Mouse (Mus musculus) T-cell, adult 66 days (primary cell): ENCODE measurements around the gene Rps27. TPM values are rescaled to one million over a fixed set of nuclear protein-coding genes. Genes with fewer than 3 reads are reported as not detected.

Experiments
- total RNA-seq, 2 experiments: library from RNA; stranded (reverse); gene quantifications; 3 replicates in 1 of 2; 4 replicates in 1 of 2; pipeline ENCODE4 v1.2.4; 2023

Rps27 gene
- over 10,000 TPM; 10,955 to 11,849 TPM for total RNA-seq

DNA sequence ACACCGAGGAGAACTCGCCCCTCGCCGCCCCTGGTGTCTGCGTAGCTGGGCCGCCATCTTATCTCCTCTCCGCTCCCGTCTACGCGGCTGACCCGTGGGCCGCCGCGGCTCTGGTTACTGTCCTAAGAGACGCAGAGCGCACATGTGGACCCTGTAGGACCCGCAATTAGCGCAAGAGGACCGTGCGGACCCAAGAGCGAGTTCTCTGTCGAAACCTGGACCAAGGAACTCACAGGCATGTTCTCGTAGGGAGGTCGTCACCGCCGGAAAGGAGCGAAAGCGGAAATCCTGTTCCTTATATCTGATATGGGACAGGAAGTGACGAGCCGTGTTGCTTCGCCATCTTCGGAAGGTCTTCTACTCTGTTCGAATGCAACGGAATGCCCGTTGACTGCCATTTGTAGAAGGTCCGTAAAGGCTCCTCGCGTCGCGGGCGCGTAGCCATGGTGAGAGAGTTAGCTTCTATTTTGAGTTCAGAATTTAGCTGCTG lies at the start of gene Rps27, which contains the start of gene Rab13:
TSS of gene Rps27 (minus strand) at position 275 of the 490 bp plus-strand sequence.
TSS of gene Rab13 (plus strand) at position 319 of the 490 bp plus-strand sequence.

DNA sequence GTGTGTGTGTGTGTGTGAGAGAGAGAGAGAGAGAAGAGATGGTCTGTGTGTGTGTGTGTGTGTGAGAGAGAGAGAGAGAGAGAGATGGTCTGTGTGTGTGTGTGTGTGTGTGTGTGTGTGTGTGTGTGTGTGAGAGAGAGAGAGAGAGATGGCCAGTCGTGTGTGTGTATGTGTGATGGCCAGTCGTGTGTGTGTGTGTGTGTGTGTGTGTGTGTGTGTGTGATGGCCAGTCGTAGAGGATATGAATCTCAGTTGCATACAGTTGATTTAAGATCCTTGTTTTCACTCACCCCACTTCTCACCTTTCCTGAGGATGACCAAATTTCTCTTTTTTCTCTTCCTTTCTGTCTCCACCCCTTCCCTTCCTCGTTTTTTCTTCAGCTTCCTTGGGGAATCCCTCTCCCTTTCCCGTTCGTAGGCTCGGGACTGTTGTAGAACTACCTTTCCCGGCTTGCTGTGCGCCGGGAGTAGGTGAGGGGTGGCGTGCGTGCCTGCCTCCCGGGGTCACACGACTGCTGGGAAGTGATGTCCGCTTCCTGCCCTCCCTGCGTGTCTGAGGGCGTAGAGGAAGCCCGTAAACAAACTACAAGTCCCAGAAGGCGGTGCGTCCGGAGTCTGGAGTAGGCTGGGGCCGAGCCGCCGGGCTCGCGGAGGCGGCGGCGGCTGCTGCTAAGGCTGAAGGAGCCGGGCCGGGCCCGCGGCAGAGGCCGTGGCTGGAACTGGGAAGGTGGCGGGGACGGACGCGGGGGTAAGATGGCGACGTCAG lies 40.4 kb upstream of the Rps27 start, which contains the start of gene Crtc2:
TSS of gene Crtc2 (plus strand) at position 511 of the 766 bp plus-strand sequence.

DNA sequence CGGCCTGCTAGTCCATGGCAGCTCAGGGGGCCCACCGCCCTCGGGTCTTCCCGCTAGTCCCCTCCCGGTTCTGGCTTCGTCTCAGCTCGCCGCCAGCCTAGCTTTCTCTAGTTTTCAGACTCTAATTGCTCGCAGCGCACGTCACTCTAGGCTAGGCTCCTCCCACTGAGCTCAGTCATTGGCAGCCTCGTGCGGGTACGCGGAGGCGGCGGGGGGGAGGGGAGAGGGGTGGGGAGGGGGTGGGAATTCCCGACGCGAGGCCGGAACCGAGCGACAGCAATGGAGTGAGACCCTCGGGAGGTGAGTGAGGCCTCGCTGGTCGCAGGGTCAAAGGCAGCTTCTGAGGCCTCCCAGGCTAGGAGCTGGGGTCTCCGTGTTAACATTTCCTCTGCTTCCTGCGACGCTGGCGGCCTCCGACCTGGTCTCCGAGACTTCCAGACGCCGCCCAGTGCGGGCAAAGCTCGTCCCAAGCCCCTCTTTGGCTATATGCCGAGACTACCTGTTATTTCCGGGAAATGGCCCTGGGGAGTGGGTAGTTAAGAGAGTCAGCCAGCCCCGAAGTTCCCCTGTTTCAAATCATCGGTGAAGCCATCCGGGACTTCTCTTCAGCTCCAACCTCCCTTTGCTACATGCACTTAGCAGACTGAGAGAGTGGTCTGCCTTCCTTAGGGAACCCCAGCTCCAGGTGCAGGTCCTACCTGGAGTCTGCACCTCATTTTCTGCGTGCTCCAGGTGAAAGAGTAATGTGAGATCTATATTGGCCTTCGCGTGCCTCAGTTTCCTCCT lies 34.7 kb upstream of the Rps27 start, which contains the start of gene Slc39a1:
TSS of gene Slc39a1 (plus strand) at position 213 of the 786 bp plus-strand sequence.

DNA sequence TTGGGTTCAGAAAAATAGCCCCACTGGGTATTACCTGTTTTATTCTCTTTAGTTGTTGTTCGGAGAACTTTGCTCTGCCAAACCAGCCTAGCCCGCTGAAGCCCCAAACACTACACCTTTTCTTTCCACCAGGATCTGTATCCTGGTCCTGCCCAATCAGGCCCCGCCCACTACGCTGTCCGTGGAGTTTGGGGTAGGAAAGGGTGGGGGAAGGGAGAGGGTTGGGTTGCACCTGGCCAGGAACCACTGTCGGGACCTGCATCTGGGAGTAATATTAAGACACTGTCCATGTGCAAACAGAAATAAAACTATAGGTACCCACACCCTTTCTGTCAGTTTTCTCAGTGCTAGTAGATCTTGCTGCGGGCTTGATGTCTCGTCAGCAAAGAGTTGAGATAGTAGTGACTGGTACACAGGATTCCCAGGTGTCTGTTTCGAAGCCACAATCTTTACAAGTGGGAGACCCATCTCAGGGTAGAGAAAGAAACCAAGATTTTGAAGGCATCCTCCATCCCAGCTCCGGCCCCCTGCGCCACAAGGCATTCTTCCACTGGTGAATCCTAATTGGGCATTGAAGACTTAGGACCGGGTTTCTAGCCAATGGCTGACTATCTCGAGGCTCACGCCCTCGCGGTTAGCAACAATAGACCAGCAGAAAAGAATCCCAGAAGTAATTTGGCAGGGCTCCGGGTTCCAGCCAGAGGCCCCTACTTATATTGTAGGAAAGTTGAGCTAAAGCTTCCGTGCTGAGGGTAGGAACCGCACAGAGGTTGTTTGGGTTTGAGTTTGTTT lies 29.7 kb upstream of the Rps27 start, which contains the start of gene Creb3l4:
TSS of gene Creb3l4 (minus strand) at position 529 of the 792 bp plus-strand sequence.

DNA sequence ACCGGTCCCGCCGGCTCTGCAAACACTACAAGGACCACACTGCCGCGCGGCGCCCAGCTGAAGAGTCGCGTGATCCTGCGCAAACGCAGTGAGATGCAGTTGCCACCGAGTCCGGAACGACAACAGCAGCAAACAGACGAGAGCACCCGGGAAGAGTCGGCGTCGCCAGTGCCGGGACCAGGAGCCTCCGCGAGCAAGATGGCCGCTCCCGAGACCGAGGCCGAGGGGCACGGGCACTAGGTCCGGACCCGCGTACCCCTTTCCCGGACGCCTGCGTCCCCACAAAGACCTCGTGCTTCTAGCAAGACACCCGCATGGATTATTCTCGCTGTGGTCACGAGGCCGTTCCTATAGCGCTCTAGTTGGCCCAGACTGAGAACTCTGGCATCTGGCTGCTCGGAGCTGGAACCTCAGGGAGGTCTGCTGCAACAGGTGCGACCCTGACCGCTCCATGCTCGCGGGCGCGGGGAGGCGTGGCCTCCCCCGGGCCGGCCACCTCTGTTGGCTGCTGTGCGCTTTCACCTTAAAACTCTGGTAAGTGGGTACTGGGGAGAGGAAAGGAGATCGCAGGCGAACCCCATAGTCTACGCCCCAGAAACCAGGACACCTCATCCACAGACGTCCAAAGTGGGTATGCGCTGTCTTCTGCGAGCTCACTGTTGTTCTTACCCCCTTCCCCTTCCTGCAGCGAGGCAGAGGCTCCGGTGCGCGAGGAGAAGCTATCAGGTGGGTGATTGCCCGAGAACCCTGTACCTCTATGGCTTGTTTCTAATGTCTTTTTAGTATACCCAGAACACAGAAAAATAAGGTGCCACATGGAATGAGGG lies 18.3 kb upstream of the Rps27 start, which contains the start of gene Jtb:
TSS of gene Jtb (plus strand) at position 91 of the 827 bp plus-strand sequence.

Other genes starting within 250 kb of the Rps27 start
- 10 to 100 TPM; 54.0 to 60.6 TPM for gene Hax1, start 214.9 kb downstream of the Rps27 start, total RNA-seq
- 100 to 1,000 TPM in 1 of 2 experiments, 10 to 100 TPM in 1; 94.8 to 103 TPM for gene 4933434E20Rik, start 162.0 kb downstream of the Rps27 start, total RNA-seq
- gene Ubap2l, start 161.0 kb downstream of the Rps27 start, total RNA-seq: 100 to 1,000 TPM; 237 to 253 TPM
- 100 to 1,000 TPM; 548 to 572 TPM for gene Tpm3, start 141.0 kb downstream of the Rps27 start, total RNA-seq
- gene Nup210l, start 109.5 kb downstream of the Rps27 start, total RNA-seq: 1 to 10 TPM; 1.1 TPM
- gene Rab13, start within 50 bp of the Rps27 start, total RNA-seq: not detected
- 10 to 100 TPM; 63.9 to 76.8 TPM for gene Jtb, start 17.9 kb upstream of the Rps27 start, total RNA-seq
- not detected for gene Creb3l4, start 29.9 kb upstream of the Rps27 start, total RNA-seq
- gene Slc39a1, start 34.5 kb upstream of the Rps27 start, total RNA-seq: 10 to 100 TPM; 25.3 to 28.3 TPM
- gene Crtc2, start 40.5 kb upstream of the Rps27 start, total RNA-seq: 100 to 1,000 TPM in 1 of 2 experiments, 10 to 100 TPM in 1; 97.9 to 123 TPM
- 10 to 100 TPM; 73.7 to 80.7 TPM for gene Dennd4b, start 51.5 kb upstream of the Rps27 start, total RNA-seq
- 100 to 1,000 TPM; 109 to 114 TPM for gene Gatad2b, start 79.5 kb upstream of the Rps27 start, total RNA-seq
- gene Slc27a3, start 176.3 kb upstream of the Rps27 start, total RNA-seq: 1 to 10 TPM; 1.8 to 2.2 TPM
- gene Ints3, start 220.0 kb upstream of the Rps27 start, total RNA-seq: 10 to 100 TPM; 57.3 to 67.2 TPM